In the genomic region with DNA sequence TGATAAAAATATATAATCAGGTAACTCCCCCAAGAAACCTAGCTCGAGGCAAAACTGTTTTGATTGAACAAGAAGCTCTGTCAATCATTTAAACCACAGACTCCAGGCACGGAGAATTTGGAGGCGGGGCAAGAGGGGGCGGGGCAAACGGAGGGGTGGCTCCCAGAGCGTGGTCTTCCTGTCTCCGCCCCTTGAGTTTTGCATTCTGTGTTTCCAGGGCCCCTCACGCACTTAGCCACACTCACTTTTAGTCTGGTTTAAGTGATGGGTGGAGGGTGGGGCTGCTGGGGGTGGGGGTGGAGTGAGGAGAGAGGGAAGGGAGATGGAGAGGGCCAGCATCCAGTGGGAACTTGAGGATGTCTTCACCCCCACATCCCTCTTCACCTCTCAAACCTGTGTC, we compare ENCODE assay signal across 9 mouse cellular contexts. TPM values are rescaled to one million over a fixed set of nuclear protein-coding genes. Genes with fewer than 3 reads are reported as not detected.
DNase-seq lines count a peak whose midpoint lies in the region; ATAC-seq and TF ChIP-seq lines count a peak whose summit lies in the region.
"Had no signal": no experiment of that assay in that cellular context is flagged by ENCODE, and none has a peak within 500 bp of the region (broad histone marks: within the 10 kb centered on the region; RNA-seq: fewer than 3 reads in every experiment).

No protein-coding gene starts in this region.

- peak overlapping the region; percentile 98 for H3K4me2 ChIP-seq in hindbrain, embryonic 15.5 days
- peak overlapping the region; percentile 83 for H3K4me2 ChIP-seq in stomach, embryonic 15.5 days

- peak overlapping the region; percentile 54 for H3K4me3 ChIP-seq in hindbrain, embryonic 15.5 days
- H3K4me3 ChIP-seq in left cerebral cortex, adult 2 months, result peak overlapping the region; percentile 59
- peak overlapping the region; percentile 65 for H3K4me3 ChIP-seq in stomach, embryonic 15.5 days (replicated peaks)

- no peaks in the 10 kb centered on the region for H3K9me3 ChIP-seq in hindbrain, embryonic 15.5 days
- no peaks in the 10 kb centered on the region for H3K9me3 ChIP-seq in stomach, embryonic 15.5 days

- no peaks in the 10 kb centered on the region for H3K36me3 ChIP-seq in hindbrain, embryonic 15.5 days
- H3K36me3 ChIP-seq in stomach, embryonic 15.5 days, result no peaks in the 10 kb centered on the region

- DNase-seq in adrenal gland, adult (ENCODE audit: inconsistent age in 2 of 2, low spot score in 1 of 2), result peak; percentile 48 to 81
- DNase-seq in adrenal gland, adult 8-10 months, result no peak
- DNase-seq in cerebellum, adult 9-11 months, result peak; percentile 86
- DNase-seq in frontal cortex, postnatal 14 days (ENCODE audit: low spot score in 2 of 2), result peak; percentile 58 to 64
- peak; percentile 46 to 69 for DNase-seq in left cerebral cortex, adult 2 months (ENCODE audit: extremely low spot score in 1 of 2, low spot score in 2 of 2)

- H3K4me1 ChIP-seq in hindbrain, embryonic 15.5 days (replicated peaks), result peaks cover 55% of the 10 kb centered on the region
- H3K4me1 ChIP-seq in stomach, embryonic 15.5 days, result peaks cover 39% of the 10 kb centered on the region

- H3K27me3 ChIP-seq in hindbrain, embryonic 15.5 days, result 0 out of 2 replicates have a peak, but pooled peaks cover 4% of the 10 kb centered on the region
- H3K27me3 ChIP-seq in stomach, embryonic 15.5 days (replicated peaks), result no peaks in the 10 kb centered on the region

- intact Hi-C loops in left cerebral cortex, adult 2 months (cut with DNase I), result loop anchor here (10.0 kb wide), 1 partner anchor 512 kb away; no protein-coding TSS in a partner anchor

- under 1% methylated on average over 8 of the region's 8 CpGs for WGBS in hindbrain, embryonic 15.5 days
- 0% methylated on average over 8 of the region's 8 CpGs for WGBS in stomach, embryonic 15.5 days

- no peak for TF ChIP-seq CTCF in left cerebral cortex, adult 2 months (IDR thresholded peaks at IDR 0.05)

- ATAC-seq in hindbrain, embryonic 15.5 days (ENCODE audit: low FRiP score, low read depth), result peak; percentile 53
- ATAC-seq in megakaryocyte-erythroid progenitor cell, adult 5-6 weeks (replicated peaks; ENCODE audit: low FRiP score, low TSS enrichment, poor library complexity, severe bottlenecking), result 0 out of 2 replicates have a peak, but pooled peaks have one; percentile 35
- peak; percentile 56 for ATAC-seq in stomach, embryonic 15.5 days (ENCODE audit: insufficient read depth, low FRiP score, low read depth)

- H3K27ac ChIP-seq in hindbrain, embryonic 15.5 days (replicated peaks), result peak overlapping the region; percentile 78
- peak overlapping the region; percentile 91 for H3K27ac ChIP-seq in left cerebral cortex, adult 2 months
- peak overlapping the region; percentile 95; the same call in 1 of the 2 replicates for H3K27ac ChIP-seq in stomach, embryonic 15.5 days

- peak overlapping the region; percentile 22; the same call in 1 of the 2 replicates for H3K9ac ChIP-seq in hindbrain, embryonic 15.5 days
- peak overlapping the region; percentile 6; the same call in 1 of the 2 replicates for H3K9ac ChIP-seq in stomach, embryonic 15.5 days

RNA-seq across cellular contexts. Expression of gene Igfbp5, which starts 2.2 kb away (rescaled TPM):
- 100 to 1,000 TPM in 3 of 4 experiments, 10 to 100 TPM in 1; 99.0 to 265 (median 164) TPM for total RNA-seq in adrenal gland, adult 8-10 months (2022)
- 48.5 and 56.5 TPM in 2 replicates for polyA plus RNA-seq in hindbrain, embryonic 15.5 days (2015; fragmentation: Nextera tagmentation; extraction: Ambion mirVana)
- 10 to 100 TPM; 42.7 to 51.6 TPM for total RNA-seq in left cerebral cortex, adult 2 months (2021)
- not detected in 2 replicates for total RNA-seq in megakaryocyte-erythroid progenitor cell, adult 5-6 weeks (2014; fragmentation: Nextera tagmentation)
- total RNA-seq in megakaryocyte-erythroid progenitor cell, adult 5-6 weeks (2017), result 0.53 TPM in 1 of 2 replicates, not detected in the other
- 89.8 and 94.7 TPM in 2 replicates for polyA plus RNA-seq in stomach, embryonic 15.5 days (2015; fragmentation: Nextera tagmentation; extraction: Ambion mirVana)

RNA-seq across cellular contexts. Expression of gene Igfbp2, which starts 48.2 kb away (rescaled TPM):
- 1 to 10 TPM; 2.4 to 4.0 (median 2.6) TPM for total RNA-seq in adrenal gland, adult 8-10 months (2022)
- polyA plus RNA-seq in hindbrain, embryonic 15.5 days (2015; fragmentation: Nextera tagmentation; extraction: Ambion mirVana), result 463 and 473 TPM in 2 replicates
- 10 to 100 TPM; 71.2 to 74.0 TPM for total RNA-seq in left cerebral cortex, adult 2 months (2021)
- not detected in 2 replicates for total RNA-seq in megakaryocyte-erythroid progenitor cell, adult 5-6 weeks (2014; fragmentation: Nextera tagmentation)
- total RNA-seq in megakaryocyte-erythroid progenitor cell, adult 5-6 weeks (2017), result not detected in 2 replicates
- polyA plus RNA-seq in stomach, embryonic 15.5 days (2015; fragmentation: Nextera tagmentation; extraction: Ambion mirVana), result 404 and 428 TPM in 2 replicates
- total RNA-seq: hematopoietic stem cell, adult 5-6 weeks had no signal

Comparison
In these comparisons a context has a peak if more than half of its experiments do, and no peak if none do; other contexts are left out.
1. RNA of gene Igfbp5, which starts 2.2 kb away (total RNA-seq): 99.0 to 265 TPM in adrenal gland, adult 8-10 months and 42.7 to 51.6 TPM in left cerebral cortex, adult 2 months; 0.53 TPM in megakaryocyte-erythroid progenitor cell, adult 5-6 weeks; every median in the first group is over 10 times any median in the second.
2. RNA of gene Igfbp2, which starts 48.2 kb away (total RNA-seq): 71.2 to 74.0 TPM in left cerebral cortex, adult 2 months; 2.4 to 4.0 TPM in adrenal gland, adult 8-10 months and not detected in megakaryocyte-erythroid progenitor cell, adult 5-6 weeks; every median in the first group is over 10 times any median in the second.
3. Peak in every context shown above with its lines, with median percentiles within 50 percentile points of each other: ATAC-seq, H3K27ac ChIP-seq and H3K4me3 ChIP-seq.